Mouse (Mus musculus) lung, adult 2 months (tissue): ENCODE results near the gene Hao2.

Experiments used
- CTCF ChIP-seq: fragments of 200-500 bp; IDR thresholded peaks from 2 replicates; pipeline ENCODE4 v1.5.1; 2011; ENCODE audit warnings: mild to moderate bottlenecking, low read length, control low read depth; ENCODE audit not compliant: insufficient read depth
- POLR2A ChIP-seq: fragments of 200-500 bp; IDR thresholded peaks from 2 replicates; pipeline ENCODE4 v1.6.1; 2011; ENCODE audit warnings: low read depth, mild to moderate bottlenecking, control low read depth, low read length, borderline replicate concordance; ENCODE audit errors: extremely low read depth

DNA sequence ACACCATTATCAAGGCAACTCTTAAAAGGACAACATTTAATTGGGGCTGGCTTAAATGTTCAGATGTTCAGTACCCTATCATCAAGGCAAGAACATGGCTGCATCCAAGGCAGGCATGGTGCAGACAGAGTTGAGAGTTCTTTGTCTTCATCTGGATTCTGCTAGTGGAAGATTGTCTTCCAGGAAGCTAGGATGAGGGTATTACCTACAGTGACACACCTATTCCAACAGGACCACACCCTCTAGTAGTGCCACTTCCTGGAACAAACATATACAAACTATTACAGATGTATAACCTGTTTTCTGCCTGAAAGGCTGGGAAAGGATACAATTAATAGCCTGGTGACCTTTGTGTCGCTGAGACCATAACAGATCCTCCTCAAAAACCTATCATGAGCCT is 44.1 kb downstream of the Hao2 start:
- TF ChIP-seq POLR2A (no peak), CTCF (no peak)
